Mouse (Mus musculus): ENCODE data around the gene Ppara. TPM values are rescaled to one million over a fixed set of nuclear protein-coding genes. Genes with fewer than 3 reads are reported as not detected.
"Not testable (repeated sequence)": the region's sequence is repeated elsewhere in the genome, so short reads cannot be mapped to it uniquely, and the experiment has no call there.

Gene Ppara
- polyA plus RNA-seq, 1 experiment from 2014 or later, result 5.0 TPM

GRCm38 (mm10) chr15:85772146-85772740, 37.5 kb downstream of the Ppara start:
- no peak overlapping the region for H3K4me3 ChIP-seq (replicated peaks)
- H3K27me3 ChIP-seq, result no peaks in the 10 kb centered on the region
- H3K9ac ChIP-seq, result no peak overlapping the region
- peak overlapping the region; percentile 61; the same call in 1 of the 2 replicates for H3K27ac ChIP-seq
- WGBS, result 71% methylated on average over 11 of the region's 11 CpGs
- no peak overlapping the region for H3K4me2 ChIP-seq
- H3K36me3 ChIP-seq, result no peaks in the 10 kb centered on the region
- no peak for ATAC-seq (replicated peaks; ENCODE audit: low FRiP score)
- no peaks in the 10 kb centered on the region for H3K4me1 ChIP-seq
- H3K9me3 ChIP-seq (replicated peaks), result no peaks in the 10 kb centered on the region

- Histone ChIP-seq H3K27ac (no peak overlapping the region), H3K4me1 (no peaks in the 10 kb centered on the region), H3K4me2 (no peak overlapping the region), H3K4me3 (replicated peaks) (no peak overlapping the region), H3K9me3 (replicated peaks) (no peaks in the 10 kb centered on the region), H3K36me3 (no peaks in the 10 kb centered on the region), H3K27me3 (no peaks in the 10 kb centered on the region), H3K9ac (no peak overlapping the region)
- 86% methylated on average over 9 of the region's 9 CpGs for WGBS
- ATAC-seq (replicated peaks; ENCODE audit: low FRiP score), result no peak
Observed at GRCm38 (mm10) chr15:85774419-85774818, 39.6 kb downstream of the Ppara start.

- Histone ChIP-seq H3K4me1 (no peaks in the 10 kb centered on the region), H3K4me3 (replicated peaks) (no peak overlapping the region), H3K27me3 (no peaks in the 10 kb centered on the region), H3K9ac (no peak overlapping the region), H3K9me3 (replicated peaks) (no peaks in the 10 kb centered on the region), H3K4me2 (no peak overlapping the region), H3K27ac (no peak overlapping the region), H3K36me3 (no peaks in the 10 kb centered on the region)
- ATAC-seq (replicated peaks; ENCODE audit: low FRiP score), result no peak
- WGBS, result 89% methylated on average over 7 of the region's 7 CpGs
Observed at GRCm38 (mm10) chr15:85775001-85775400, 40.2 kb downstream of the Ppara start.

GRCm38 (mm10) chr15:85776241-85776640, 41.5 kb downstream of the Ppara start:
- no peaks in the 10 kb centered on the region for H3K36me3 ChIP-seq
- H3K4me1 ChIP-seq, result no peaks in the 10 kb centered on the region
- H3K9me3 ChIP-seq (replicated peaks), result no peaks in the 10 kb centered on the region
- no peak overlapping the region for H3K27ac ChIP-seq
- ATAC-seq (replicated peaks; ENCODE audit: low FRiP score), result no peak
- no peak overlapping the region for H3K4me3 ChIP-seq (replicated peaks)
- 68% methylated on average over 2 of the region's 2 CpGs for WGBS
- no peak overlapping the region for H3K4me2 ChIP-seq
- H3K9ac ChIP-seq, result no peak overlapping the region
- H3K27me3 ChIP-seq, result no peaks in the 10 kb centered on the region

- Histone ChIP-seq H3K9me3 (replicated peaks) (no peaks in the 10 kb centered on the region), H3K27me3 (no peaks in the 10 kb centered on the region), H3K4me3 (replicated peaks) (no peak overlapping the region), H3K27ac (no peak overlapping the region), H3K4me2 (no peak overlapping the region), H3K4me1 (no peaks in the 10 kb centered on the region), H3K9ac (no peak overlapping the region), H3K36me3 (no peaks in the 10 kb centered on the region)
- 85% methylated on average over 5 of the region's 5 CpGs for WGBS
- no peak for ATAC-seq (replicated peaks; ENCODE audit: low FRiP score)
Observed at GRCm38 (mm10) chr15:85776771-85777170, 42.0 kb downstream of the Ppara start.

GRCm38 (mm10) chr15:85778891-85779290, 44.1 kb downstream of the Ppara start:
- H3K4me1 ChIP-seq; H3K36me3 ChIP-seq; H3K27me3 ChIP-seq; ATAC-seq (replicated peaks; ENCODE audit: low FRiP score); H3K27ac ChIP-seq; H3K4me2 ChIP-seq; H3K4me3 ChIP-seq (replicated peaks); H3K9me3 ChIP-seq (replicated peaks); H3K9ac ChIP-seq: not testable (repeated sequence)
- WGBS, result 89% methylated on average over 6 of the region's 6 CpGs

- Histone ChIP-seq H3K9ac (no peak overlapping the region), H3K27me3 (no peaks in the 10 kb centered on the region), H3K4me3 (replicated peaks) (no peak overlapping the region), H3K4me1 (no peaks in the 10 kb centered on the region), H3K4me2 (no peak overlapping the region), H3K27ac (no peak overlapping the region), H3K36me3 (no peaks in the 10 kb centered on the region), H3K9me3 (replicated peaks) (no peaks in the 10 kb centered on the region)
- no peak for ATAC-seq (replicated peaks; ENCODE audit: low FRiP score)
- WGBS, result 88% methylated on average over 4 of the region's 4 CpGs
Observed at GRCm38 (mm10) chr15:85783146-85783545, 48.4 kb downstream of the Ppara start.

- Histone ChIP-seq H3K4me1 (0 out of 2 replicates have a peak, but pooled peaks cover 2% of the 10 kb centered on the region), H3K27ac (no peak overlapping the region), H3K36me3 (no peaks in the 10 kb centered on the region), H3K4me3 (replicated peaks) (no peak overlapping the region), H3K4me2 (no peak overlapping the region), H3K27me3 (no peaks in the 10 kb centered on the region), H3K9me3 (replicated peaks) (no peaks in the 10 kb centered on the region), H3K9ac (no peak overlapping the region)
- no peak for ATAC-seq (replicated peaks; ENCODE audit: low FRiP score)
- WGBS, result 90% methylated on average over 3 of the region's 3 CpGs
Observed at GRCm38 (mm10) chr15:85784341-85784740, 49.6 kb downstream of the Ppara start.

- WGBS, result 73% methylated on average over 5 of the region's 5 CpGs
Observed at GRCm38 (mm10) chr15:85786711-85787110, 51.9 kb downstream of the Ppara start.

GRCm38 (mm10) chr15:85787482-85787881, 52.7 kb downstream of the Ppara start:
- no peak for ATAC-seq (replicated peaks; ENCODE audit: low FRiP score)
- Histone ChIP-seq H3K27ac (no peak overlapping the region), H3K9ac (no peak overlapping the region), H3K27me3 (no peaks in the 10 kb centered on the region), H3K36me3 (no peaks in the 10 kb centered on the region), H3K4me2 (no peak overlapping the region), H3K4me3 (replicated peaks) (no peak overlapping the region), H3K9me3 (replicated peaks) (no peaks in the 10 kb centered on the region), H3K4me1 (0 out of 2 replicates have a peak, but pooled peaks cover 2% of the 10 kb centered on the region)
- WGBS, result 88% methylated on average over 6 of the region's 6 CpGs

More at GRCm38 (mm10) chr15:85786711-85787110, 51.9 kb downstream of the Ppara start:
- 0 out of 2 replicates have a peak, but pooled peaks cover 2% of the 10 kb centered on the region for H3K4me1 ChIP-seq
- H3K9ac ChIP-seq, result no peak overlapping the region
- no peaks in the 10 kb centered on the region for H3K36me3 ChIP-seq
- ATAC-seq (replicated peaks; ENCODE audit: low FRiP score), result no peak
- no peaks in the 10 kb centered on the region for H3K27me3 ChIP-seq
- H3K4me2 ChIP-seq, result no peak overlapping the region
- no peak overlapping the region for H3K27ac ChIP-seq
- H3K4me3 ChIP-seq (replicated peaks), result no peak overlapping the region
- H3K9me3 ChIP-seq (replicated peaks), result no peaks in the 10 kb centered on the region

GRCm38 (mm10) chr15:85788051-85788450, 53.3 kb downstream of the Ppara start:
- no peak overlapping the region for H3K4me2 ChIP-seq
- no peaks in the 10 kb centered on the region for H3K36me3 ChIP-seq
- H3K4me3 ChIP-seq (replicated peaks), result no peak overlapping the region
- H3K9me3 ChIP-seq (replicated peaks), result no peaks in the 10 kb centered on the region
- no peak for ATAC-seq (replicated peaks; ENCODE audit: low FRiP score)
- H3K4me1 ChIP-seq, result 0 out of 2 replicates have a peak, but pooled peaks cover 2% of the 10 kb centered on the region
- H3K27ac ChIP-seq, result no peak overlapping the region
- 84% methylated on average over 4 of the region's 4 CpGs for WGBS
- no peaks in the 10 kb centered on the region for H3K27me3 ChIP-seq
- no peak overlapping the region for H3K9ac ChIP-seq

GRCm38 (mm10) chr15:85788633-85789032, 53.9 kb downstream of the Ppara start:
- no peak for ATAC-seq (replicated peaks; ENCODE audit: low FRiP score)
- Histone ChIP-seq H3K4me3 (replicated peaks) (no peak overlapping the region), H3K4me2 (no peak overlapping the region), H3K4me1 (0 out of 2 replicates have a peak, but pooled peaks cover 2% of the 10 kb centered on the region), H3K27me3 (no peaks in the 10 kb centered on the region), H3K9me3 (replicated peaks) (no peaks in the 10 kb centered on the region), H3K36me3 (no peaks in the 10 kb centered on the region), H3K27ac (no peak overlapping the region), H3K9ac (no peak overlapping the region)
- WGBS, result 57% methylated on average over 16 of the region's 16 CpGs

GRCm38 (mm10) chr15:85791449-85791848, 56.7 kb downstream of the Ppara start:
- no peak overlapping the region for H3K4me3 ChIP-seq (replicated peaks)
- no peaks in the 10 kb centered on the region for H3K27me3 ChIP-seq
- H3K27ac ChIP-seq, result no peak overlapping the region
- H3K4me1 ChIP-seq, result 0 out of 2 replicates have a peak, but pooled peaks cover 2% of the 10 kb centered on the region
- no peaks in the 10 kb centered on the region for H3K36me3 ChIP-seq
- no peak for ATAC-seq (replicated peaks; ENCODE audit: low FRiP score)
- H3K9ac ChIP-seq, result no peak overlapping the region
- WGBS, result 90% methylated on average over 4 of the region's 4 CpGs
- no peak overlapping the region for H3K4me2 ChIP-seq
- H3K9me3 ChIP-seq (replicated peaks), result no peaks in the 10 kb centered on the region
